Mouse (Mus musculus): ENCODE results near the gene Sik2.

DNA sequence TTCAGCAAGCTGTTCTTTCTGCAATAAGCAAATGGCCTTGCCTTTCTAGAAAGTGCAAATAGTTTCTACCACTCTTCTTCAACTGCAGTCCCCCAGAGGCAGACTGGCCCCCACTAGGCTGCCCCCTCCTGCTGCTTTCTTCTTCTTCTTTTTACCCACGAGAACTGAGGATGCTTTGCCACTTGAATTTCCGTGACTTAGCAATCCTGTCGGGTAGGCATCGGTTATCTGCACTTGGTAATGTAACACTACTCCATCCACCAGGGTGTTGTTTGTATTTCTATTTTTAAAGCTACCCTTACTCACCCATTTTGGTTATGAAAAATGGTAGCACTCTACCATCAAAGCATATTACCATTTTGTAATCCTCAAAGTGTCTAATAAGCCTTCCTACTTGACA lies 118.9 kb downstream of the Sik2 start:
- TF ChIP-seq EP300 (IDR thresholded peaks at IDR 0.05; ENCODE audit: low read depth in 1 of 2, low read length in 2 of 2) (no peak), MAX (IDR thresholded peaks at IDR 0.05; ENCODE audit: low read length) (no peak), TAL1 (IDR thresholded peaks at IDR 0.05; ENCODE audit: low read length) (no peak), POLR2A (IDR thresholded peaks at IDR 0.05; ENCODE audit: control insufficient read depth in 1 of 2, insufficient read depth in 1 of 2, low read depth in 1 of 2, low read length in 2 of 2, poor library complexity in 1 of 2) (no peak), CTCF (IDR thresholded peaks at IDR 0.05 in 2 of 3, conservative IDR thresholded peaks at IDR 0.05 in 1 of 3; ENCODE audit: control insufficient read depth in 1 of 3, insufficient read depth in 1 of 3, low read depth in 2 of 3, low read length in 3 of 3, poor library complexity in 1 of 3, severe bottlenecking in 1 of 3) (no peak)

All from MEL (cell line).